Comparison of ENCODE assay signal across 22 mouse cellular contexts in genomic region chr3:127691230-127691629, GRCm38 (mm10). TPM values are rescaled to one million over a fixed set of nuclear protein-coding genes. Genes with fewer than 3 reads are reported as not detected.
DNase-seq lines count a peak whose midpoint lies in the region; ATAC-seq and TF ChIP-seq lines count a peak whose summit lies in the region.
"Had no signal": no experiment of that assay in that cellular context is flagged by ENCODE, and none has a peak within 500 bp of the region (broad histone marks: within the 10 kb centered on the region; RNA-seq: fewer than 3 reads in every experiment).

No protein-coding gene starts in this region.

- intact Hi-C loops in heart, adult 2 months (cut with DNase I): no loop called here

- no peak for TF ChIP-seq CTCF in heart, adult 2 months (IDR thresholded peaks at IDR 0.05)

- WGBS in heart, adult 2 months: 67% methylated on average over 4 of the region's 4 CpGs
- WGBS in midbrain, embryonic 11.5 days: 80% methylated on average over 4 of the region's 4 CpGs
- 79% methylated on average over 4 of the region's 4 CpGs for WGBS in midbrain, embryonic 10.5 days

- H3K4me3 ChIP-seq in heart, adult 2 months: no peak overlapping the region
- H3K4me3 ChIP-seq in midbrain, embryonic 11.5 days (ENCODE audit: low read depth, low read length): no peak overlapping the region
- no peak overlapping the region for H3K4me3 ChIP-seq in midbrain, embryonic 10.5 days
- H3K4me3 ChIP-seq: embryonic facial prominence, embryonic 13.5 days; forebrain, embryonic 13.5 days; forebrain, embryonic 15.5 days had no signal

- H3K27me3 ChIP-seq in heart, adult 2 months (ENCODE audit: control insufficient read depth, insufficient read depth, low read length): peaks cover 2% of the 10 kb centered on the region; the same call in 1 of the 2 replicates
- H3K27me3 ChIP-seq in midbrain, embryonic 11.5 days (ENCODE audit: control insufficient read depth, insufficient read depth, low read length): peaks cover 20% of the 10 kb centered on the region
- peaks cover 69% of the 10 kb centered on the region for H3K27me3 ChIP-seq in midbrain, embryonic 10.5 days (ENCODE audit: low read depth, poor library complexity, severe bottlenecking)
- H3K27me3 ChIP-seq: Patski had no signal

- no peaks in the 10 kb centered on the region for H3K79me2 ChIP-seq in heart, adult 2 months (replicated peaks; ENCODE audit: control insufficient read depth, insufficient read depth, low read length)

- H3K9me3 ChIP-seq in midbrain, embryonic 11.5 days (ENCODE audit: control insufficient read depth, low read length): no peaks in the 10 kb centered on the region
- no peaks in the 10 kb centered on the region for H3K9me3 ChIP-seq in midbrain, embryonic 10.5 days (replicated peaks)
- H3K9me3 ChIP-seq: embryonic facial prominence, embryonic 13.5 days; forebrain, embryonic 15.5 days; G1E had no signal

- TF ChIP-seq POLR2A in heart, adult 2 months (IDR thresholded peaks at IDR 0.05; ENCODE audit: insufficient read depth, low read depth, low read length): no peak

- ATAC-seq in midbrain, embryonic 11.5 days (ENCODE audit: low FRiP score): no peak
- ATAC-seq: activated CD4-positive, CD25-positive, alpha-beta regulatory T cell, adult 4 months; forebrain, embryonic 13.5 days; forebrain, embryonic 15.5 days; forebrain, postnatal 0 days; Patski had no signal

- no peak overlapping the region for H3K4me2 ChIP-seq in midbrain, embryonic 11.5 days
- H3K4me2 ChIP-seq: embryonic facial prominence, embryonic 13.5 days; forebrain, embryonic 13.5 days; forebrain, embryonic 15.5 days had no signal

- no peak for TF ChIP-seq EP300 in heart, adult 2 months (IDR thresholded peaks at IDR 0.05; ENCODE audit: insufficient read depth, low read depth, low read length)

- H3K36me3 ChIP-seq in heart, adult 2 months (ENCODE audit: control insufficient read depth, insufficient read depth, low read length): no peaks in the 10 kb centered on the region
- no peaks in the 10 kb centered on the region for H3K36me3 ChIP-seq in midbrain, embryonic 11.5 days (ENCODE audit: control insufficient read depth, insufficient read depth, low read length)
- H3K36me3 ChIP-seq in midbrain, embryonic 10.5 days: no peaks in the 10 kb centered on the region
- H3K36me3 ChIP-seq: embryonic facial prominence, embryonic 13.5 days; forebrain, embryonic 15.5 days; G1E had no signal

- H3K4me1 ChIP-seq in heart, adult 2 months (ENCODE audit: control insufficient read depth, insufficient read depth, low read length): no peaks in the 10 kb centered on the region
- H3K4me1 ChIP-seq in midbrain, embryonic 11.5 days (ENCODE audit: control insufficient read depth, insufficient read depth, low read length): peaks cover 10% of the 10 kb centered on the region
- peaks cover 16% of the 10 kb centered on the region for H3K4me1 ChIP-seq in midbrain, embryonic 10.5 days

- no peak overlapping the region for H3K27ac ChIP-seq in heart, adult 2 months
- no peak overlapping the region for H3K27ac ChIP-seq in midbrain, embryonic 11.5 days (ENCODE audit: low read depth, low read length)
- H3K27ac ChIP-seq in midbrain, embryonic 10.5 days (replicated peaks): no peak overlapping the region
- H3K27ac ChIP-seq: embryonic facial prominence, embryonic 13.5 days; forebrain, embryonic 13.5 days; forebrain, embryonic 15.5 days had no signal

- H3K9ac ChIP-seq in heart, adult 2 months (ENCODE audit: low read depth, low read length): no peak overlapping the region
- no peak overlapping the region for H3K9ac ChIP-seq in midbrain, embryonic 11.5 days (ENCODE audit: low read length)
- H3K9ac ChIP-seq: embryonic facial prominence, embryonic 13.5 days; forebrain, embryonic 13.5 days; forebrain, embryonic 15.5 days; forebrain, postnatal 0 days had no signal

- DNase-seq in heart, adult 11 months: peak; percentile 75
- no peak for DNase-seq in heart, adult 2 months
- peak; percentile 33 for DNase-seq in midbrain, embryonic 11.5 days (ENCODE audit: low spot score, missing footprints)
- no peak for DNase-seq in midbrain, embryonic 10.5 days (ENCODE audit: low spot score)
- DNase-seq in kidney, postnatal 36 days: no peak
- DNase-seq: adrenal gland, adult 8-10 months; adrenal gland, postnatal 14 days; adrenal gland, postnatal 36 days; cerebellum, adult 11-12 months; cerebellum, adult 2 months; cerebellum, adult 9-10 months; cerebellum, postnatal 10 days; cerebellum, postnatal 25 days; forebrain, postnatal 0 days had no signal

RNA-seq across cellular contexts. Expression of gene Neurog2, which starts 58.3 kb away (rescaled TPM):
- total RNA-seq in heart, adult 2 months (2021): not detected
- not detected in 2 replicates for polyA plus RNA-seq in heart, adult 2 months (2012; rRNA removed)
- 76.0 and 77.7 TPM in 2 replicates for polyA plus RNA-seq in midbrain, embryonic 11.5 days (2014; fragmentation: Nextera tagmentation; extraction: Ambion mirVana)
- polyA plus RNA-seq in midbrain, embryonic 10.5 days (2016; fragmentation: Nextera tagmentation; extraction: Ambion mirVana): 26.5 and 47.5 TPM in 2 replicates
- total RNA-seq: adrenal gland, adult 18-20 months; adrenal gland, adult 8-10 months; adrenal gland, postnatal 14 days; adrenal gland, postnatal 36 days had no signal
- polyA plus RNA-seq: activated CD4-positive, CD25-positive, alpha-beta regulatory T cell, adult 4 months; C2C12; G1E; Patski had no signal

Comparison
In these comparisons a context has a peak if more than half of its experiments do, and no peak if none do; other contexts are left out.
1. DNase-seq: peak in heart, adult 11 months (single experiment) and midbrain, embryonic 11.5 days (single experiment); none in heart, adult 2 months (0 of 2), midbrain, embryonic 10.5 days (single experiment) and kidney, postnatal 36 days (0 of 2).
2. RNA of gene Neurog2, which starts 58.3 kb away (polyA plus RNA-seq): 76.0 to 77.7 TPM in midbrain, embryonic 11.5 days and 26.5 to 47.5 TPM in midbrain, embryonic 10.5 days; not detected in heart, adult 2 months; every median in the first group is over 10 times any median in the second.